Comparison of ENCODE assay signal across 8 mouse cellular contexts in the genomic region with DNA sequence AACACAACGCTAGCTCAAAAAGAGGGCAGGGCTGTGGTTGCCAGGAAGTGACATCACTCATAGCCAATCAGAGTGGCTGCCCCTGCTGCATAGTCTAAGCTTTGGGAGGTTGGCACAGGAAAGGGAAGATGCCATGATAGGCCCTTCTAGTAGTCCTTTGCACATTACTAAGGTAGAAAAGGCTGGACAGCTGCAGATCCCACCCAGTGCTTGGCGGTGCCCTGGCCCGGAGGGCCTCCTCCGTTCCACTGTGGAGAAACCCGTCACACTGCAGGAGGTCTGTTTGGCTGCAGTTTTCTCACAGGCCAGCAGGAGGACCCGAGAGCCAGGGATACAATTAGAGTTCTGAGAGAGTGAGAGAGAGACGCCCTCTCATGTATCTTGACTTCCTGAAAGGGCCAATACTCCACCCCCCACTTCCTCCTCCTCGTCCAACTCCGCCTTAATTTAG. TPM values are rescaled to one million over a fixed set of nuclear protein-coding genes. Genes with fewer than 3 reads are reported as not detected.
DNase-seq lines count a peak whose midpoint lies in the region; ATAC-seq and TF ChIP-seq lines count a peak whose summit lies in the region.

No protein-coding gene starts in this region.

- peak; percentile 91 for DNase-seq in ES-E14 (ENCODE audit: low read depth, low spot score)
- peak; percentile 69 to 80 for DNase-seq in cerebellum, adult 18-20 months
- peak; percentile 71 for DNase-seq in forelimb bud, embryonic 11.5 days (ENCODE audit: low read depth, low spot score)
- DNase-seq in layer of hippocampus, adult 8-10 months (ENCODE audit: low spot score in 2 of 2) = peak; percentile 88 to 91
- DNase-seq in lung, embryonic 14.5 days = peak; percentile 92
- peak; percentile 91 for DNase-seq in thymus, adult 2 months

- no peaks in the 10 kb centered on the region for H3K9me3 ChIP-seq in ES-E14 (ENCODE audit: control insufficient read depth, insufficient read depth, low read depth, low read length)
- no peaks in the 10 kb centered on the region for H3K9me3 ChIP-seq in lung, embryonic 14.5 days (ENCODE audit: low read depth, low read length)

- peaks cover 7 to 52% of the 10 kb centered on the region in 2 experiments for H3K4me1 ChIP-seq in ES-E14 (ENCODE audit: control insufficient read depth in 2 of 2, insufficient read depth in 2 of 2, low read length in 2 of 2, poor library complexity in 1 of 2)
- peaks cover 6% of the 10 kb centered on the region; the same call in 1 of the 2 replicates for H3K4me1 ChIP-seq in lung, embryonic 14.5 days (ENCODE audit: insufficient read depth)
- H3K4me1 ChIP-seq in olfactory bulb, adult 2 months (ENCODE audit: control insufficient read depth, insufficient read depth, low read length) = peaks cover 40% of the 10 kb centered on the region
- H3K4me1 ChIP-seq in thymus, adult 2 months (replicated peaks; ENCODE audit: control insufficient read depth, insufficient read depth, low read length) = peaks cover 10% of the 10 kb centered on the region

- H3K4me2 ChIP-seq in lung, embryonic 14.5 days = peak overlapping the region; percentile 31

- no peak overlapping the region for H3K9ac ChIP-seq in ES-E14 (ENCODE audit: insufficient read depth, low read depth, low read length, poor library complexity, severe bottlenecking)
- H3K9ac ChIP-seq in lung, embryonic 14.5 days = no peak overlapping the region

- H3K27me3 ChIP-seq in lung, embryonic 14.5 days (ENCODE audit: insufficient read depth, low read length) = no peaks in the 10 kb centered on the region
- no peaks in the 10 kb centered on the region for H3K27me3 ChIP-seq in thymus, adult 2 months (ENCODE audit: control insufficient read depth, insufficient read depth, low read length)

- TF ChIP-seq CTCF in lung, embryonic 14.5 days (IDR thresholded peaks at IDR 0.05; ENCODE audit: low read depth) = peak; percentile 96
- peak; percentile 65; the same call in 1 of the 2 replicates for TF ChIP-seq CTCF in olfactory bulb, adult 2 months (IDR thresholded peaks at IDR 0.05; ENCODE audit: insufficient read depth, low read depth, low read length)
- peak; percentile 89 for TF ChIP-seq CTCF in thymus, adult 2 months (IDR thresholded peaks at IDR 0.05; ENCODE audit: borderline replicate concordance, control insufficient read depth, extremely low read depth, insufficient read depth, low read length, poor library complexity)

- TF ChIP-seq POLR2A in olfactory bulb, adult 2 months (IDR thresholded peaks at IDR 0.05; ENCODE audit: insufficient read depth, low read depth, low read length) = no peak
- peak; percentile 42; the same call in 1 of the 2 replicates for TF ChIP-seq POLR2A in thymus, adult 2 months (IDR thresholded peaks at IDR 0.05; ENCODE audit: control insufficient read depth, extremely low read depth, insufficient read depth, low read length, poor library complexity)

- peak overlapping the region in 1 of 2 experiments; percentile 52; a peak in 1 of 4 replicates for H3K4me3 ChIP-seq in ES-E14 (ENCODE audit: insufficient read depth in 1 of 2, low read depth in 1 of 2, low read length in 2 of 2, poor library complexity in 1 of 2, severe bottlenecking in 1 of 2)
- no peak overlapping the region for H3K4me3 ChIP-seq in lung, embryonic 14.5 days (ENCODE audit: low read depth, low read length)
- H3K4me3 ChIP-seq in olfactory bulb, adult 2 months (ENCODE audit: insufficient read depth, low read depth, low read length) = no peak overlapping the region
- H3K4me3 ChIP-seq in thymus, adult 2 months (ENCODE audit: control insufficient read depth, insufficient read depth, low read length) = peak overlapping the region; percentile 47

- peak; percentile 91 to 96 for ATAC-seq in hematopoietic stem cell, adult 5-6 weeks (replicated peaks in 1 of 2; ENCODE audit: insufficient read depth in 1 of 2, low FRiP score in 2 of 2, low TSS enrichment in 1 of 2, low read depth in 1 of 2, poor library complexity in 2 of 2, severe bottlenecking in 2 of 2)
- ATAC-seq in lung, embryonic 14.5 days (ENCODE audit: insufficient read depth) = peak; percentile 48

- in situ Hi-C loops in ES-E14 (cut with MboI; ENCODE audit: low sequenced_read_pairs in 2 of 2, unreplicated experiment in 2 of 2) = no loop called here

- WGBS in lung, embryonic 14.5 days = 7% methylated on average over 9 of the region's 9 CpGs
- WGBS in olfactory bulb, adult 2 months = 18% methylated on average over 9 of the region's 9 CpGs
- WGBS in thymus, adult 2 months = 1% methylated on average over 9 of the region's 9 CpGs

- H3K36me3 ChIP-seq in ES-E14 (ENCODE audit: control insufficient read depth, insufficient read depth, low read length, poor library complexity, severe bottlenecking) = peaks cover 58% of the 10 kb centered on the region
- H3K36me3 ChIP-seq in lung, embryonic 14.5 days (ENCODE audit: insufficient read depth) = peaks cover 95% of the 10 kb centered on the region
- peaks cover 7% of the 10 kb centered on the region for H3K36me3 ChIP-seq in thymus, adult 2 months (ENCODE audit: control insufficient read depth, insufficient read depth, low read length)

- H3K27ac ChIP-seq in ES-E14 (ENCODE audit: insufficient read depth, low read depth, low read length, poor library complexity, severe bottlenecking) = no peak overlapping the region
- no peak overlapping the region for H3K27ac ChIP-seq in lung, embryonic 14.5 days (ENCODE audit: low read depth)
- no peak overlapping the region for H3K27ac ChIP-seq in olfactory bulb, adult 2 months (ENCODE audit: insufficient read depth, low read depth, low read length)
- peak overlapping the region; percentile 69 for H3K27ac ChIP-seq in thymus, adult 2 months (ENCODE audit: control insufficient read depth, insufficient read depth, low read length)

TF ChIP-seq in ES-E14, 5 proteins besides CTCF, POLR2A, EP300 and RAD21:
- TF ChIP-seq ZNF384 (IDR thresholded peaks at IDR 0.05; ENCODE audit: low read depth, low read length) = no peak
- no peak for TF ChIP-seq HCFC1 (IDR thresholded peaks at IDR 0.05; ENCODE audit: borderline replicate concordance, insufficient read depth, low read length)
- TF ChIP-seq MAFK (IDR thresholded peaks at IDR 0.05; ENCODE audit: insufficient read depth, low read depth, low read length) = no peak
- TF ChIP-seq CHD2 (IDR thresholded peaks at IDR 0.05; ENCODE audit: low read depth, low read length) = no peak
- peak; percentile 53; the same call in 1 of the 2 replicates for TF ChIP-seq ZC3H11A (IDR thresholded peaks at IDR 0.05; ENCODE audit: borderline replicate concordance, low read depth, low read length)
TF ChIP-seq in ES-E14: peak in this region for 1.

RNA-seq across cellular contexts. Expression of a gene that starts 38.9 kb away (rescaled TPM):
- 15.6 and 25.0 TPM in 2 replicates for total RNA-seq in ES-E14 (2012; rRNA removed)
- total RNA-seq in hematopoietic stem cell, adult 5-6 weeks (2017) = 27.1 and 33.8 TPM in 2 replicates
- 1 to 10 TPM in 2 of 4 experiments, under 1 TPM in 2; 0.37 to 2.1 (median 0.91) TPM for total RNA-seq in layer of hippocampus, adult 8-10 months (2022)
- 38.8 and 43.6 TPM in 2 replicates for polyA plus RNA-seq in lung, embryonic 14.5 days (2014; fragmentation: Nextera tagmentation; extraction: Ambion mirVana)
- not detected in 2 replicates for polyA plus RNA-seq in olfactory bulb, adult 2 months (2012; ENCODE audit: insufficient read depth, insufficient read length, low replicate concordance, missing spikeins)
- polyA plus RNA-seq in thymus, adult 2 months (2012; rRNA removed) = 18.9 and 19.8 TPM in 2 replicates

RNA-seq across cellular contexts. Expression of a gene that starts 51.1 kb away (rescaled TPM):
- 25.2 and 42.4 TPM in 2 replicates for total RNA-seq in ES-E14 (2012; rRNA removed)
- total RNA-seq in hematopoietic stem cell, adult 5-6 weeks (2017) = 7.0 and 7.1 TPM in 2 replicates
- total RNA-seq in layer of hippocampus, adult 8-10 months (2022) = 10 to 100 TPM; 44.5 to 52.4 (median 49.1) TPM
- 37.2 and 42.2 TPM in 2 replicates for polyA plus RNA-seq in lung, embryonic 14.5 days (2014; fragmentation: Nextera tagmentation; extraction: Ambion mirVana)
- polyA plus RNA-seq in olfactory bulb, adult 2 months (2012; ENCODE audit: insufficient read depth, insufficient read length, low replicate concordance, missing spikeins) = not detected in 2 replicates
- 194 and 212 TPM in 2 replicates for polyA plus RNA-seq in thymus, adult 2 months (2012; rRNA removed)
